Mouse (Mus musculus) CH12.LX (cell line): ENCODE data around the gene Asb10. TPM values are rescaled to one million over a fixed set of nuclear protein-coding genes. Genes with fewer than 3 reads are reported as not detected.

Experiments used
- DNase-seq: peaks from one replicate; pipeline ENCODE4 v3.0.0-alpha.2; 2013; ENCODE audit errors: extremely low read depth
- H3K27ac ChIP-seq: 2 replicates; pipeline ENCODE4 v1.5.1; 2012; ENCODE audit warnings: low read depth, mild to moderate bottlenecking, control low read depth, moderate library complexity; ENCODE audit not compliant: insufficient read depth
- H3K27me3 ChIP-seq: replicated peaks from 2 replicates; pipeline ENCODE3; 2012; ENCODE audit warnings: inconsistent platforms
- H3K36me3 ChIP-seq, 2 experiments: replicated peaks in 1 of 2; 2 replicates each; pipeline versions ENCODE3 to v1.6.1; 2012; ENCODE audit warnings: inconsistent platforms in 1 of 2, low read length in 1 of 2, mild to moderate bottlenecking in 1 of 2, mixed read lengths in 1 of 2, moderate library complexity in 1 of 2; ENCODE audit not compliant: control insufficient read depth in 1 of 2, insufficient read depth in 1 of 2
- H3K4me1 ChIP-seq, 2 experiments: 2 replicates each; pipeline ENCODE4 v1.6.1; 2012; ENCODE audit warnings: inconsistent platforms in 1 of 2, moderate library complexity in 1 of 2; ENCODE audit not compliant: insufficient read depth in 2 of 2, control insufficient read depth in 1 of 2
- H3K4me2 ChIP-seq: 2 replicates; pipeline ENCODE4 v1.6.1; 2012; ENCODE audit warnings: low read depth, mild to moderate bottlenecking, control low read depth; ENCODE audit not compliant: poor library complexity, insufficient read depth, severe bottlenecking
- H3K4me3 ChIP-seq, 3 experiments: fragments of 150-350 bp in 1 of 3; sonication (generic) in 1 of 3; replicated peaks in 1 of 3; 2 replicates each; pipeline versions ENCODE3 to v1.5.1; 2011 to 2012; ENCODE audit warnings: low read depth in 2 of 3, low read length in 2 of 3, mild to moderate bottlenecking in 2 of 3, moderate library complexity in 2 of 3, control low read depth in 1 of 3, improper control_type of control experiment in 1 of 3, inconsistent platforms in 1 of 3, mixed read lengths in 1 of 3; ENCODE audit not compliant: poor library complexity in 1 of 3
- H3K79me2 ChIP-seq: replicated peaks from 2 replicates; pipeline ENCODE4 v1.6.1; 2012; ENCODE audit warnings: mild to moderate bottlenecking, moderate library complexity; ENCODE audit not compliant: control insufficient read depth, poor library complexity, insufficient read depth, severe bottlenecking; ENCODE audit errors: extremely low read depth
- H3K9ac ChIP-seq: 2 replicates; pipeline ENCODE4 v1.6.1; 2012; ENCODE audit warnings: low read depth, mild to moderate bottlenecking, control low read depth, moderate library complexity; ENCODE audit not compliant: insufficient read depth
- H3K9me3 ChIP-seq: replicated peaks from 2 replicates; pipeline ENCODE3; 2012; ENCODE audit warnings: low read length, inconsistent platforms, mixed read lengths
- BHLHE40 ChIP-seq: IDR thresholded peaks from 2 replicates; pipeline ENCODE4 v1.6.1; 2011; ENCODE audit warnings: mild to moderate bottlenecking, low read depth, low read length, improper control_type of control experiment
- CHD2 ChIP-seq: IDR thresholded peaks from 2 replicates; pipeline ENCODE4 v1.6.1; 2011; ENCODE audit warnings: low read length, improper control_type of control experiment
- E2F4 ChIP-seq: IDR thresholded peaks from 2 replicates; pipeline ENCODE4 v1.6.1; 2011; ENCODE audit warnings: low read depth, low read length, improper control_type of control experiment; ENCODE audit not compliant: insufficient replicate concordance
- ELF1 ChIP-seq: IDR thresholded peaks from 2 replicates; pipeline ENCODE4 v1.6.1; 2014; ENCODE audit warnings: low read depth, mild to moderate bottlenecking, inconsistent platforms, low read length, improper control_type of control experiment
- EP300 ChIP-seq: IDR thresholded peaks from 2 replicates; pipeline ENCODE4 v1.6.1; 2011; ENCODE audit warnings: low read length, improper control_type of control experiment
- ETS1 ChIP-seq: conservative IDR thresholded peaks from 2 replicates; pipeline ENCODE4 v1.6.1; 2012; ENCODE audit warnings: low read depth, mild to moderate bottlenecking, inconsistent platforms, low read length, improper control_type of control experiment, moderate library complexity
- GABPA ChIP-seq: IDR thresholded peaks from 2 replicates; pipeline ENCODE4 v1.6.1; 2012; ENCODE audit warnings: low read depth, low read length, improper control_type of control experiment, inconsistent platforms; ENCODE audit not compliant: insufficient replicate concordance
- HCFC1 ChIP-seq: IDR thresholded peaks from 2 replicates; pipeline ENCODE4 v1.6.1; 2012; ENCODE audit warnings: low read depth, mild to moderate bottlenecking, inconsistent platforms, low read length, improper control_type of control experiment
- JUND ChIP-seq: conservative IDR thresholded peaks from 2 replicates; pipeline ENCODE4 v1.6.1; 2011; ENCODE audit warnings: low read depth, low read length, improper control_type of control experiment
- MAZ ChIP-seq: IDR thresholded peaks from 2 replicates; pipeline ENCODE4 v1.6.1; 2012; ENCODE audit warnings: low read depth, mild to moderate bottlenecking, inconsistent platforms, low read length, improper control_type of control experiment, moderate library complexity
- MEF2A ChIP-seq: IDR thresholded peaks from 2 replicates; pipeline ENCODE4 v1.6.1; 2014; ENCODE audit warnings: low read depth, mild to moderate bottlenecking, inconsistent platforms, low read length, improper control_type of control experiment, borderline replicate concordance
- MXI1 ChIP-seq: IDR thresholded peaks from 2 replicates; pipeline ENCODE4 v1.6.1; 2011; ENCODE audit warnings: mild to moderate bottlenecking, low read depth, low read length, improper control_type of control experiment
- MYC ChIP-seq: IDR thresholded peaks from 2 replicates; pipeline ENCODE4 v1.6.1; 2011; ENCODE audit warnings: low read depth, mild to moderate bottlenecking, improper control_type of control experiment, low read length
- NELFE ChIP-seq: IDR thresholded peaks from 2 replicates; pipeline ENCODE4 v1.6.1; 2011; ENCODE audit warnings: low read depth, low read length, improper control_type of control experiment
- NRF1 ChIP-seq: IDR thresholded peaks from 2 replicates; pipeline ENCODE4 v1.6.1; 2014; ENCODE audit warnings: low read depth, mild to moderate bottlenecking, inconsistent platforms, low read length, improper control_type of control experiment, moderate library complexity
- POLR2A ChIP-seq: IDR thresholded peaks from 2 replicates; pipeline ENCODE4 v1.6.1; 2011; ENCODE audit warnings: low read depth, mild to moderate bottlenecking, improper control_type of control experiment, low read length
- POLR2AphosphoS2 ChIP-seq: IDR thresholded peaks from 2 replicates; pipeline ENCODE4 v1.6.1; 2011; ENCODE audit warnings: low read depth, low read length, improper control_type of control experiment
- SMC3 ChIP-seq: IDR thresholded peaks from 2 replicates; pipeline ENCODE4 v1.6.1; 2011; ENCODE audit warnings: low read depth, low read length, improper control_type of control experiment
- UBTF ChIP-seq: IDR thresholded peaks from 2 replicates; pipeline ENCODE4 v1.6.1; 2012; ENCODE audit warnings: low read depth, mild to moderate bottlenecking, inconsistent platforms, low read length, improper control_type of control experiment, moderate library complexity
- ZC3H11A ChIP-seq: IDR thresholded peaks from 2 replicates; pipeline ENCODE4 v1.6.1; 2012; ENCODE audit warnings: low read depth, mild to moderate bottlenecking, inconsistent platforms, low read length, improper control_type of control experiment
- ZKSCAN1 ChIP-seq: IDR thresholded peaks from 2 replicates; pipeline ENCODE4 v1.6.1; 2012; ENCODE audit warnings: low read depth, inconsistent platforms, low read length, improper control_type of control experiment, borderline replicate concordance
- dilution Hi-C: fragments of 300-500 bp; cut with MboI; formaldehyde crosslinking; loops from 2 replicates; pipeline ENCODE4 v1.14.3; 2020; ENCODE audit warnings: low sequenced_read_pairs; ENCODE audit not compliant: extremely low pct_unique_long_range_greater_than_20kb, extremely low pct_ligation_motif_present
- in situ Hi-C: fragments of 300-500 bp; cut with MboI; formaldehyde crosslinking; loops from 3 replicates; pipeline ENCODE4 v1.14.3; 2019; ENCODE audit warnings: low sequenced_read_pairs, low pct_ligation_motif_present, low pct_unique_long_range_greater_than_20kb, mixed read lengths
- polyA plus RNA-seq: library from polyadenylated mRNA; unstranded; fragments of >175 nt; gene quantifications from 2 replicates; pipeline ENCODE4 v1.2.1, GENCODE M21; 2012; ENCODE audit warnings: low read depth; ENCODE audit not compliant: insufficient read length
- total RNA-seq, 2 experiments: library from RNA; depleted of rRNA; stranded (reverse); fragments of 300-350 nt in 1 of 2; fragments of >200 nt in 1 of 2; gene quantifications; 2 replicates each; pipeline ENCODE4 v1.2.3; 2012 to 2014

Asb10 gene
- total RNA-seq (2012; rRNA removed), result not detected in 2 replicates
- not detected in 2 replicates for total RNA-seq (2014; rRNA removed)
- not detected in 2 replicates for polyA plus RNA-seq

DNA sequence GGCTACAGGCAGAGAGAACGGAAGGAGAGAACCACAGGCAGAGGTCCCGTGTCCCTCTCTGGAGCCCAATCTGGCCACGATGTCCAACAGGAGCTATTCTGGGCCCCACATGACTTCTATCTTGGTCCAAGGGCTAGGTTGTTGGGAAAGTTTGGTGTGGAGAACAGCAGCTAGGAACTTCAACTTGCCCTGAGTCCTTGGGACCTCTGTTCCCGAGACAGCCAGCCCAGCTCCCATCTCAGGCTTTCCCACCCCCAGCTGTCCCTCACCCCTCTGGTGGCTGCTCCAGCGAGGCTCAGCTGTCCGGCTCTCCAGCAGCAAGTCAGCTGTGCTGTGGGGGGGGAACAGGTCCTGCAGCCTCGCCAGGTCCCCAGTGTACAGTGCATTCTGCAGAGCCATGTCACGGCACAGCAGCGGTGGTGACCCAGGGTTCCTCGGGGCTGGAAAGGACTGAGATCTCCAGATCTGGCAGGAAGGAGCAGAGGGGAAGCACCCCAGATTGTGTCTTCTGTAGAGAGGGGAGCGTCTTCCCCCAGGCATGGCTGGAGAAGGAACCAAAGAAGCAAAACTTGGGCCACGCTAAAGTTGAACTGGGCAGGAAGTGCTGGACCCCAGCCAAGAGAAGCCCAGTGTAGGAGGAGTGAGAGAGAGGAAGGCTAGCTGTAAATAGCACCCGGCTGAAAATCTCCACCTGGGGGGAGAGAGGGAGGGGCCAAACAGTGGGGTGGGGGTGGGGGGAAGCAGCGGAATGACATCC is at the start of gene Asb10:
Asb10 (minus strand) TSS at position 592 of the 757 bp plus-strand sequence.
- no peak within 1 kb of the TSS for H3K27ac ChIP-seq
- H3K79me2 ChIP-seq, result no peaks in the 10 kb centered on the region
- H3K4me3 ChIP-seq, result no peak within 1 kb of the TSS
- no peak within 1 kb of the TSS for H3K9ac ChIP-seq
- dilution Hi-C loops, result no loop called here
- no peaks in the 10 kb centered on the region for H3K9me3 ChIP-seq
- no peaks in the 10 kb centered on the region for H3K36me3 ChIP-seq
- peak within 1 kb of the TSS; percentile 0; the same call in 1 of the 2 replicates for H3K4me2 ChIP-seq
- TF ChIP-seq ELF1 (no peak), HCFC1 (no peak), MXI1 (no peak), MEF2A (no peak), BHLHE40 (no peak), POLR2A (no peak), CHD2 (no peak), GABPA (no peak), ZC3H11A (no peak)
- TF ChIP-seq, all 38 proteins: peak for 0
- Histone ChIP-seq H3K27me3 (peaks cover 52% of the 10 kb centered on the region), H3K4me1 (peaks cover 7 to 9% of the 10 kb centered on the region in 2 experiments)
- in situ Hi-C loops, result no loop called here
- DNase-seq, result no peak

DNA sequence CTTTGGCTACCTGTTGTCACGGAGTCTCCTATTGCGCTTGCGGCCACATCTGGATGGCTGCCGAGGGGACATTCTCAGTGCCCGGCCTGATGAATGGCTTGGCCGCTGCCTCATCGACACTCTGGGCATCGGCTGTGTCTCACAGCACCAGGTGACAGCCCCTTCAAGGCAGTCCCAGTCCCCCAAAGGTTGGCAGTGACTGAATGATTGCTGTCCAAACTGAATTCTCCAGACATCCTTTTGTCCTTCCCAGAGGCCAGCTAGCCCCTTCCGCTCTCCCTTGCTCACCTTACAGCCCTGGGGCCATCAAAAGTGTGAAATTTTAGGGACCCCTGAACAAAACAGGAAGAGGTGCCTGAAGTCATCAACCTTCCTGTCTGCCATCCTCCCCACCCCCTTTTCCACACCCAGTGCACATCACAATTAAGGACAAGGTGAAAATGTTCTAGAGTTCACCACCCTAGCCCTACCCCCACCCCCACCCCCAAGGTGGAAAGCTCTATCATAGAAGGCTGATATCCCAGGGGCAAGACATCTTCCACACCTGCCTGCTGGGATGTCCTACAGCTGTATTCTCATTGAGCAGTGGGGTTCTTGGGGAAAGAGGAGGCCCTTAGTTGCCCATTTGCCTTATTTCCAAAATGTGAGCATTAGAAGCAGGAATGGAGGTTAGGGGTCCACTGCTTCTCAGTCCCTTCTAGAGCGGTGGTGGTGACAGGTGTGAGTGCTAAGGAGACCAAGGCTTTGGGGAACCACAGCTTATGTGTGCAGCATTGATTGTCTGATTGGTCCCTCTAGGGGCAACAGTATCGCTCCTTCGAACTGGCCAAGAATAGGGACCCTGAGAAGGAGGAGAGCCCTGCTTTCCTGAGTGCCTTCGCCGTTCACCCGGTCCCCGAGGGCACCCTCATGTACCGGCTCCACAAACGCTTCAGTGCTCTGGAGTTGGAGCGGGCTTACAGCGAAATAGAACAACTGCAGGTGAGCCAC is 49.0 kb upstream of the Asb10 start:
- DNase-seq, result no peak

More for the DNA sequence above, 49.0 kb upstream of the Asb10 start:
- Histone ChIP-seq H3K27me3 (no peaks in the 10 kb centered on the region), H3K4me1 (peaks cover 8 to 24% of the 10 kb centered on the region in 2 experiments), H3K4me3 (no peak overlapping the region), H3K9me3 (no peaks in the 10 kb centered on the region), H3K36me3 (peaks cover 63 to 70% of the 10 kb centered on the region in 2 experiments), H3K4me2 (no peak overlapping the region), H3K27ac (no peak overlapping the region), H3K79me2 (peaks cover 19% of the 10 kb centered on the region), H3K9ac (no peak overlapping the region)
- dilution Hi-C loops (no loop called here), in situ Hi-C loops (no loop called here)
- TF ChIP-seq MEF2A (no peak), MYC (no peak), EP300 (no peak), NELFE (no peak), JUND (no peak), ELF1 (no peak), UBTF (no peak), BHLHE40 (no peak), ZKSCAN1 (no peak), POLR2AphosphoS2 (no peak), CHD2 (no peak), MAZ (no peak), NRF1 (no peak), ZC3H11A (no peak), MXI1 (no peak), SMC3 (no peak), E2F4 (no peak), ETS1 (no peak)
